Mouse (Mus musculus) G1E (cell line): ENCODE measurements at regions not wholly inside any gene's neighbourhood (a gene's known extent, or its start where the extent isn't known, plus 50 kb on each side); places are given as distances from the start of the nearest gene placed in this dataset.
"Not testable (repeated sequence)": the region's sequence is repeated elsewhere in the genome, so short reads cannot be mapped to it uniquely, and the experiment has no call there.

ENCODE experiments used
- ATAC-seq: 2 replicates; pipeline ENCODE4 v1.8.0; 2016; ENCODE audit warnings: mild to moderate bottlenecking; ENCODE audit not compliant: insufficient number of reproducible peaks, poor library complexity, low FRiP score, severe bottlenecking; ENCODE audit errors: extremely low read depth
- DNase-seq: peaks from one replicate; pipeline ENCODE4 v3.0.0; 2012; ENCODE audit warnings: low spot score
- H3K27me3 ChIP-seq: 2 replicates; pipeline ENCODE4 v1.6.1; 2012; ENCODE audit warnings: mild to moderate bottlenecking, low read length, inconsistent platforms; ENCODE audit not compliant: insufficient read depth
- H3K36me3 ChIP-seq: replicated peaks from 2 replicates; pipeline ENCODE3; 2012; ENCODE audit warnings: mild to moderate bottlenecking, inconsistent platforms
- H3K4me1 ChIP-seq: 2 replicates; pipeline ENCODE4 v1.6.1; 2012; ENCODE audit warnings: low read depth, low read length, inconsistent platforms, mixed read lengths; ENCODE audit not compliant: insufficient read depth
- H3K4me3 ChIP-seq: 2 replicates; pipeline ENCODE4 v1.5.1; 2012; ENCODE audit warnings: low read depth, mild to moderate bottlenecking, inconsistent platforms, low read length, moderate library complexity, mixed read lengths
- H3K9me3 ChIP-seq: replicated peaks from 2 replicates; pipeline ENCODE4 v1.6.1; 2012; ENCODE audit warnings: inconsistent platforms
- CTCF ChIP-seq: IDR thresholded peaks from 2 replicates; pipeline ENCODE4 v1.5.1; 2012; ENCODE audit warnings: low read depth, low read length, inconsistent platforms, mixed read lengths
- GATA1 ChIP-seq: IDR thresholded peaks from 2 replicates; pipeline ENCODE4 v1.6.1; 2012; ENCODE audit warnings: borderline replicate concordance, low read length, inconsistent platforms, mixed read lengths
- GATA2 ChIP-seq: IDR thresholded peaks from 2 replicates; pipeline ENCODE4 v1.6.1; 2012; ENCODE audit warnings: low read depth, low read length, inconsistent platforms, borderline replicate concordance
- POLR2AphosphoS5 ChIP-seq: IDR thresholded peaks from 2 replicates; pipeline ENCODE4 v1.6.1; 2012; ENCODE audit warnings: low read depth, low read length, inconsistent platforms; ENCODE audit not compliant: insufficient replicate concordance
- TAL1 ChIP-seq: conservative IDR thresholded peaks from 2 replicates; pipeline ENCODE4 v1.6.1; 2012; ENCODE audit warnings: low read depth, low read length, inconsistent platforms, mixed read lengths

DNA sequence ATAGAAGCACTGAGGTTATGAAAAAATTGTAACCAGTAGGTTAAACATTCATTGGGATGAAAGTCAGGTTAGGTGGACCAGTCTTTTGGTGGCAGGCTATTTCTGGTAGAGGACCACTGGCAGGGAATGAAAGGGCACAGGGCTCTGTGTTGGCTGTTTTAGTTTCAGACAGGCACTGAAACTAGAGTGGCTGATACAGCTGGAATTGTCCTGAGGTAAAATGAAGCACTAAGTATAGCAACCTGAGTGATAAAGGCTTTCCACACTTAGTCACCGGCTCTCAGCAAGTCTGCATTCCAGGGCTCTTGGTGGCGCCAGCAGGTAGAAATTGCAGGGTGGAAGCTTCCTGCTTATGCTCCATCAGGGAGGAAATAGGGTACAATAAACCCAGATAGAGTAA, 262.2 kb upstream of the Tmpo start:
- peaks cover 18% of the 10 kb centered on the region for H3K9me3 ChIP-seq
- no peaks in the 10 kb centered on the region for H3K27me3 ChIP-seq
- H3K36me3 ChIP-seq, result no peaks in the 10 kb centered on the region
- TF ChIP-seq TAL1 (no peak), GATA2 (no peak), POLR2AphosphoS5 (no peak), CTCF (no peak), GATA1 (no peak)
- no peaks in the 10 kb centered on the region for H3K4me1 ChIP-seq
- ATAC-seq (no peak), DNase-seq (no peak)
- no peak overlapping the region for H3K4me3 ChIP-seq

- TF ChIP-seq POLR2AphosphoS5 (no peak), TAL1 (no peak), GATA1 (no peak), CTCF (no peak), GATA2 (no peak)
- no peaks in the 10 kb centered on the region for H3K4me1 ChIP-seq
- H3K4me3 ChIP-seq, result no peak overlapping the region
- H3K36me3 ChIP-seq, result no peaks in the 10 kb centered on the region
- ATAC-seq, result no peak
- peaks cover 15% of the 10 kb centered on the region for H3K9me3 ChIP-seq
- H3K27me3 ChIP-seq, result no peaks in the 10 kb centered on the region
- DNase-seq, result no peak
Measured at GRCm38 (mm10) chr10:91440051-91440450, 258.9 kb upstream of the Tmpo start.

- no peaks in the 10 kb centered on the region for H3K27me3 ChIP-seq
- H3K9me3 ChIP-seq, result peaks cover 17% of the 10 kb centered on the region
- no peaks in the 10 kb centered on the region for H3K4me1 ChIP-seq
- ATAC-seq (no peak), DNase-seq (no peak)
- TF ChIP-seq TAL1 (no peak), CTCF (no peak), GATA2 (no peak), GATA1 (no peak), POLR2AphosphoS5 (no peak)
- H3K4me3 ChIP-seq, result no peak overlapping the region
- H3K36me3 ChIP-seq, result no peaks in the 10 kb centered on the region
Measured at GRCm38 (mm10) chr10:91437917-91438316, 256.8 kb upstream of the Tmpo start.

GRCm38 (mm10) chr10:91436091-91436569, 255.0 kb upstream of the Tmpo start:
- Histone ChIP-seq H3K27me3 (no peaks in the 10 kb centered on the region), H3K4me3 (no peak overlapping the region), H3K4me1 (no peaks in the 10 kb centered on the region), H3K36me3 (no peaks in the 10 kb centered on the region), H3K9me3 (peaks cover 21% of the 10 kb centered on the region)
- DNase-seq (no peak), ATAC-seq (no peak)
- TF ChIP-seq GATA1, result no peak
- TF ChIP-seq TAL1, result no peak
- TF ChIP-seq CTCF, result no peak
- no peak for TF ChIP-seq GATA2
- no peak for TF ChIP-seq POLR2AphosphoS5

- Histone ChIP-seq H3K36me3 (no peaks in the 10 kb centered on the region), H3K27me3 (no peaks in the 10 kb centered on the region), H3K4me1 (no peaks in the 10 kb centered on the region), H3K9me3 (peaks cover 30% of the 10 kb centered on the region), H3K4me3 (no peak overlapping the region)
- no peak for ATAC-seq
- DNase-seq, result no peak
- TF ChIP-seq TAL1 (no peak), GATA2 (no peak), CTCF (no peak), POLR2AphosphoS5 (no peak), GATA1 (no peak)
Measured at GRCm38 (mm10) chr10:91430281-91430680, 249.2 kb upstream of the Tmpo start.

- Histone ChIP-seq H3K9me3 (peaks cover 24% of the 10 kb centered on the region), H3K4me1 (no peaks in the 10 kb centered on the region), H3K27me3 (no peaks in the 10 kb centered on the region), H3K36me3 (no peaks in the 10 kb centered on the region), H3K4me3 (no peak overlapping the region)
- DNase-seq (no peak), ATAC-seq (no peak)
- no peak for TF ChIP-seq TAL1
- TF ChIP-seq CTCF, result no peak
- TF ChIP-seq GATA2, result no peak
- TF ChIP-seq POLR2AphosphoS5, result no peak
- TF ChIP-seq GATA1, result no peak
Measured at GRCm38 (mm10) chr10:91426584-91426983, 245.5 kb upstream of the Tmpo start.

DNA sequence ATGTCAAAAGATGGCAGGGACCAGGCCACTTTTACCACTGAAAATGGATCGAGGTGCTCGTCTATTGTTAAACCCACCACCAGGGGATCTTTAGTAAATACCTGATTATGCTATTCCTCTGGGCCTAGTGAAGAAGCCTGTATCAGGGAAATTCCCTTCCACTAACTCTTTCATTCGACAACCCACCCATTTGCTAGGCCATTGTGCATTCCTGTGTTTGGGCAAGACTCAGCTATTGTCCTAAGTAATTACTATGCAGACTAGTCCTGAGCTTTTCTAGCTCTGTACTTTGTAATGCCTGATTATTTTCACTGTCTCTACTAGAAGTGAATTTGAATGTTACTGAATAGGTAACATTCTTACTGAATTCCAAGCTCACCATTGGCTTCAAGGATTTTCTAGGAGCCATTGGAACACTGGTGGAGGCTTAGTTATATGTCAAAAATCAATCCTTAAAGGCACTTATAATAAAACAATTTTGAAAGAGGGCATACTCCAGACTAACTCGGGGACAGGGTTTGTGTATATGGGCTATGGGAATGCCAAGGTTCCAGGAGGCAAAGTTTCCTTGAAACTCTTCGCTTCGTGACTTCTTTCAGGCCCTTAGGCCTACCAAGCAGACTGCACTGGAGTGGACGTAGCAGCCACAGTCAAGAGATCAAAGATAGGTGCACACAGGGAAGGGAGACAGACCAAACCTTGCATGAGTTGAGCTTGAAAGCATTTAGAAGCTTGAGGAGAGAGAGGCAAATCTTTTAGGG, 244.7 kb upstream of the Tmpo start:
- DNase-seq, result not testable (repeated sequence)
- peaks cover 20% of the 10 kb centered on the region for H3K9me3 ChIP-seq

More for the DNA sequence above, 244.7 kb upstream of the Tmpo start:
- ATAC-seq, H3K4me3 ChIP-seq, H3K36me3 ChIP-seq, H3K4me1 ChIP-seq, H3K27me3 ChIP-seq: not testable (repeated sequence)
